Mouse (Mus musculus) adrenal gland, postnatal 10 days (tissue): ENCODE data around the gene Pdap1. TPM values are rescaled to one million over a fixed set of nuclear protein-coding genes. Genes with fewer than 3 reads are reported as not detected.
"Not testable (repeated sequence)": the region's sequence is repeated elsewhere in the genome, so short reads cannot be mapped to it uniquely, and the experiment has no call there.

Experiments
- DNase-seq: peaks from one replicate; pipeline ENCODE4 v3.0.0; 2021; ENCODE audit warnings: mixed read lengths
- total RNA-seq, 2 experiments: library from RNA; stranded (reverse); gene quantifications; 2 replicates each; pipeline ENCODE4 v1.2.3; 2021

Pdap1 gene
- total RNA-seq, 2 experiments from 2014 or later: 74.5 to 80.9 TPM

DNA sequence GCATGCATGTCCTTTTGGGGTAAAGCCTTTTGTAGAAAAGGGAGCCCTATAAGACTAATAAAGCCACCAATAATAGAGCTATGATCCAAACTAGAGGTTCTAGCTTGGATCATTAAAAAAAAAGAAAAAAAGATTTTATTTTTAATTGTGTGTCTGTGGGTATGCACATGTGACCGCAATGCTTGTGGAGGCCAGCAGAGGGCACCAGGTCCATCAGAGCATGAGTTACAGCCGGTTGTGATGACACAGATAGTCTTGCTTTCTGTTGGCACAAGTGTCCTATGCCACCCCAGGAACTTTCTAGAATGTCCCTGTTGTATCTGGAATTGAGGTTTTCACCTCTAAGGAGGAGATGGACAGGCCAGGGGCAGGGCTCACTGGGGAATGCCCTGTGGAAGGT lies 20.7 kb downstream of the Pdap1 start:
- DNase-seq: no peak

DNA sequence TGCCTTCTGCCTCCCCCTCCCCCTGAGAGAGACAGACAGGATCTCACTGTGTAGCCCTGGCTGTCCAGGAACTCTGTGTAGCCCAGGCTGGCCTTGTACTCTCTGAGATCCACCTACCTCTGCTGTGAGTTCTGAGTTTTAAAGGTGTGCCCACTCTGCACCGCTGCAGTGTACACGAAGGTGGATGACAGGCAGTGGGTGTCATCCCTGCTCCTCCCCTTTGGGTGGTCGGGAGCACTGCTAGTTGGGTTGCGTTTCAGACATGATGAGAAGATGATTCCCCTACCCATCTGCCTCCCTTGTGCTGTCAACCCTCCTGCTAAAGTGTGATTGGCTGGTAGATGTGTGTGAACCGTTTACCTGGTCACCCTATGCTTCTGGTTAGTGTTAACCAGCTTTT lies 21.6 kb downstream of the Pdap1 start:
- no peak for DNase-seq

DNA sequence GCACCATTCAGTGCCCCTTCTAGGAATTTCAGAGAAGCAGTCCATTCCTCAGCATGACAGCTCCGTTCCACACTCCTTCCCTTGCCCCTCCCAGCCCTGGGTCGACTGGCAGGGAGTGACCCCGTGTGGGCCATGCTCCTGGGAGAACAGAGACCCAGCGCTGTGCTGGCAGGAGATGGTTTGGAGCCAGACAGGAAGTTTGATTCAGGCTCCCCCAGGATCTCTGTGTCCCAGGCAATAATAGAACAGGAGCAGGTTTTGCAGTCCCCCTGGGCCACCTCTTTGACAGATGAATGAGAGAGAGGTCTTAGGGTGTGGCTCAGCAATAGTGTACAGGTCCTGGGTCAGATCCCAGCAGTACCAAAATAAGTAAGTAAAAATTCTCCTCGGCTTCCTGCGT lies 22.0 kb downstream of the Pdap1 start:
- DNase-seq: peak; percentile 36

DNA sequence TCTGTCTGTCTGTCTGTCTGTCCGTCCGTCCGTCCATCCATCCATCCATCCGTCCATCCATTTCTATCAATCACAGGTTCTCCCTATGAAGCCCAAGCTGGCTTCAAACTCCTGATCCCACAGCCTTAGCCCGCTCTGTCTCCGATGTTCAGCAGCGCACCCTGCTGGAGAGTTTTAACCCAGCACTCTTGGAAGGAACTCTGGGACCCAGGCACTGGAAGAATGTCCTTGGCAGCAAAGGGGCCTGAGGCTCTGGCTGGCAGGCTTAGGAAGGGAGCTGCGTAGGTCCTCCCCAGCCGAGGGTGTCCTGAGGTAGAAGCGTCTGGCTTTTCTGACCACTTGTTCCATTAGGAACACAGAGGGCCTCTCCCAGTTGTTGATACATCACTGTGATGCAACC lies 23.1 kb downstream of the Pdap1 start:
- DNase-seq: peak; percentile 87

DNA sequence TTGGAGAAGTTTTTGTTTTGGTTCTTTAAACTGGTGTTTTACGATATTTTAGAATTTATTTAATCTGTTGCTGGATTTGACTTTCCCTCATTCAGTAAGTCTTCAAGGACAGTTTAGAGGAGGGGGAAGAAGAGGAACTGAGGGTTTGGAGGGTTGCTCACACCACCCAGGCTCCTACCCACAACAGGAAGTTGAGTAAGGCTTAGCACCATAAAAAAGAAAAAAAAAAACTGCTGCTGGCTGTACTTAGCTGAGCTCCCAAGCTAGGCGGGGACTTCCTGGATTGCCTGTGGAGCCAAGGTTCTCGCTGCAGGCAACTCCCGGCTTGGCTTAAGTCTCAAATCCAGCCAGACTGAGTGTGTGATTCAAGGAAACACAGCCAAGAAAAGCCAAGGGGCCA lies 23.7 kb downstream of the Pdap1 start:
- DNase-seq: peak; percentile 76

DNA sequence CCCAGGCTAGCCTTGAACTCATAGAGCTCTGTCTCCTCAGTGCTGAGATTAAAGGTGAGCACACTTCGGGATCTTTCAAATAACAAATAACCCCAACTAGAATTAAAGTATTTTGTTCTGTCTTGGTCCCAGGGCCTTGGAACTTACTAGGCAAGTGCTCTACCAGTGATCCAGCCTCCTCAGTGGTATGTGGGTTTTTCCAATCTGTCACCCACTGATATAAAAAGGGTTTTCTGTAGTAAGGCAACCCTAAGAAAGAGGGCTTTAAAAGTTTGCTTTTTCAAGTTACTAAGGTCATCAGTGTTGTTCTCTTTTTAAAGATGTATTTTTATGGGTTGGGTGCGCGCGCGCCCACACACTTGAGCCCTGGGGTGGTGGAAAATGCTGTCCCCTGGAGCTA lies 24.3 kb downstream of the Pdap1 start:
- DNase-seq: no peak

DNA sequence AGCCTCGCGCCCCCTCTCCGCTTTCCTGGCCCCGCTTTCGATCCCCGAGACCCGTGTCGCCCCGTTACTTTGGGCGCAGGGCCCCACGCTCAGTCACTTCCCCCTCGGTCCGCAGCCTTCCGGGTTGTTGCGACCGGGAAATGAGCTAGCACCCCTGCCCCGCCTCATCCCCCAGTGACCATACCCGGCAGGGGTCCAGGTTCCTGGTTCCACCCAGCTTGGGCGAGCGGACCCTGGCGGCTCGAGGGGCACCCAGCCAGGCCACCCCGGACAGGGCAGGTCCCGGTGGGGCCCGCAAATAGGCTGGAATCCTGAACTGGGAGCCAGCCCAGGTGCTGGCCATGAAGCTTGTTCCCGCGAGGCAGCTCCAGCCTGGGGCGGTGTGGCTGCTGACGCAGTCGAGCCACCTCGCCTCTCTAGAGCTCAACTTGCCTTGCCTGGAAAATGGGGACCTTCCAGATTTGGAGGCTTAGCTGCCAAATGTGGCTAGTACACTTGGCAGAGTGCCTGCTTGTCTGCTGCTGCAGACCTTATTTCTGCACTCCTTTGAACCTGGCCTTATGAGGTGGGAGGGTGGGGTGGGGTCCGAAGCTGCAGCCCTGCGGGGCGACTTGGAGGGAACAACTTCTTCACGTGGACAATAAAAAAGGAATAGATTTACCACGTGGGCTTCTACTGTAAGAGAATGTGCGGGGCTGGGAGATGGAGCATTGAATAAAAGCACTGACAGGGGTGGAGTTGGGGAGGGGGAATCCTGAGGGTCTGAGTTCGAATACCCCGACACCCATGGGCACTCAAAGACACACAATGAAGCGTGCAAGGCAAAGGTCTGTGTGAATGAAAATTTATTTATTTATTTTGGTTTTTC lies 25.2 kb downstream of the Pdap1 start:
- DNase-seq: peak; percentile 82

DNA sequence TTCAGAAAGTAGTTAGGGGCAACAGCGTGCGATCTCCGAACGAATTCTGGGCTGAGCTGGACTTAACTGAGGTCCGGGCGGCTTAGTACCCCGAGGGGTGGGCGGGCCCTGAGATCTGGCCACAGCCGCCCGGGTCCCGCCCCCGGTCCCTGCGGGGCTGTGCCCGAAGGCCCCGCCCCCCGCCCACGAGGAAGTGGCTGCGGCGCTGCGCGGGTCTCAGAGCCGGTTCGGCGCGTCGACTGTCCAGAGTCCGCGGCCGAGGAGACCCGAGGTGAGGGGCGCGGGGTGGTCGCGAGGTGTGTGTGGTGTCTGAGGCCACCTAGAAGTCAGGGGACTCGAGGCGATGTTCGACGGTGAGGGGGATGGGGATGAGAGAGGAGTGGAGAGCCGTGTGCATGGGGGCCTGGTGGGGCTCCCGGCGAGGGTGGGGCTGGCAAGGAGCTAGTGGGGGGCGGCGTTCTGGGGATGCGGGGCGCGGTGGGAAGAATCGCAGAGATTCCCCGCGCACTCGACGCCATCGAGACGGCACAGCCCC lies 25.9 kb downstream of the Pdap1 start, which contains the start of gene Arpc1b:
Gene Arpc1b, plus strand, starts transcription at position 145 of the 535 bp plus-strand sequence.
- DNase-seq: peak; percentile 90

DNA sequence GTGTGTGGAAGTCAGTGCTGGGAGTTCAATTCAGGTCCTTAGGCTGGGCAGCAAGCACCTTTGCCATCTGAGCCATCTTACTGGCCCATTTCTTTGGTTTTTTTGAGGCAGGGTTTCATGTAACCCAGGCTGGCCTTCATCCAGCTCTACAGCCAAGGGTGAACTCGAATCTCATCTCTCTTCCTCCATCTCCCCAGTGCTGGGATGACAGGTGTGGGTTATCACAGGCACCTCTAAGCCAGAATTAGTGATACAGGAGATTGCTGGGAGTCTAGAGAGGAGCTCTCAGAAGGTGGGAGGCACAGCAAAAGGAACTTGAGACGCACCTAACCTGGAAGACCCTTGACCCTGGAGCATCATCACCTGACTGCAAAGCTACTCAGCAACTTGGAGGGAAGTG lies 26.6 kb downstream of the Pdap1 start:
- no peak for DNase-seq

DNA sequence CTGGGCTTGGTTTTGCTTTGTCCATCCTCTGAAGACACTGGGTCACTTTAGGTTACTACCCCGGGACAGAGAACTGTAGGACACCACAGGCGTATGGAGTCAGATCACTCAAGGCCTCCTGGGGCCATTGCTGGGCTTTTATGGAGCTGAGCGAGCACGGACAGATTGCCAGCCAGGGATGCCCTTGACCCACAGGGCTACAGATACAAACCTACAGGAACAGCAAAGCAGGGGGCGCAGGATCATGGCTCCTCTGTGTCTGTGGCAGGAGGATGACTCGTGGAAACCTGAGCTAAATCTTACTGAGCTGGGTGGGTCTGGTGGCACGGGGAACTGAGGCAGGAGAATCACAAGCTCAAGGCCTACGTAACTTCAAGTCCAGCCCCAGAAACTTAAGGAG lies 27.5 kb downstream of the Pdap1 start:
- DNase-seq: peak; percentile 43

DNA sequence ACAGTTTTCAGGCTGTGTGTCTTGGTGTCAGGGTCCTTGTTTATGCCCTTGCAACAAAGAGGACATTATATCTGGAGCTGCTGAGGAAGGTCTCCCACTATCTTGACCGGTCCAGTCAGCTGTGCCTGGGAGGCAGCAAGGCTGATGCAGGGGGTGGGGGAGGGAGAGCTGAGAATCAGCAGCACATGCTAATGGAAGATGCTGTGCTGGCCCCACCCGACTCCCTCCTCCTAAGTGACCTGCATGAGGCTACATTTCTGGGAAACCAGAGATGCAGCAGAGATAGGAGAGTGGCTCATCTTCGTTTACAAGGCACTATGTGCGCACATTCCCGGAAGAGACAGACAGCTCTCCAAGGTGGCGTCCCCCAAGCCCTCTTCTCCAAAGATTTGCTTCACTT lies 29.6 kb downstream of the Pdap1 start:
- no peak for DNase-seq

DNA sequence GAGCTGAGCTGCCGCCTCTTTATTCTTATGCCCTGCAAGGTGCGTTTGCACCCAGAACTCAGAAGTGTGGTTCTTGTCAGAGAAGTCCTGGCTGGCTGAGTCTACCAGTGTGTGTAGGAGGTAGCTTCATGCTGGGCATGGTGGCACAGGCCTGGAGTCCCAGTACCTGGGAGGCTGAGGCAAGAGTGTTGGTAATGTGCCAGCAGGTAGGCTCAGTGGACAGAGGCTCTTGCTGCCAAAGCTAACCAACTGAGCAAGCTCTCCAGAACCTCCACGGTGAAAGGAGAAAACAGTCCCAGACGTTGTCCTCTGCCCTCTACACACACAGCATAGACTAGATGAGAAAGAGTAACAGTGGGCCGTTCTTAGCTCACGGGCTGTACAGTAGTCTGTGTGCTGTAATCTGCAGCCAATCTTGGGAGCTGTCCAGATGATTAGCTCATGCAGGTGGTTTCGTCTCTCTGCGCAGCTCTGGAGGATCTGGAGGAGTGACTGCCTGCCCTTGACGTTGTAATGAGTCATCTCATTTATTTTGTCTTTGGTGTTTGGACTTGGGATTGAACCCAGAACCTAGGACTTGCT lies 34.3 kb downstream of the Pdap1 start:
- DNase-seq: peak; percentile 42

DNA sequence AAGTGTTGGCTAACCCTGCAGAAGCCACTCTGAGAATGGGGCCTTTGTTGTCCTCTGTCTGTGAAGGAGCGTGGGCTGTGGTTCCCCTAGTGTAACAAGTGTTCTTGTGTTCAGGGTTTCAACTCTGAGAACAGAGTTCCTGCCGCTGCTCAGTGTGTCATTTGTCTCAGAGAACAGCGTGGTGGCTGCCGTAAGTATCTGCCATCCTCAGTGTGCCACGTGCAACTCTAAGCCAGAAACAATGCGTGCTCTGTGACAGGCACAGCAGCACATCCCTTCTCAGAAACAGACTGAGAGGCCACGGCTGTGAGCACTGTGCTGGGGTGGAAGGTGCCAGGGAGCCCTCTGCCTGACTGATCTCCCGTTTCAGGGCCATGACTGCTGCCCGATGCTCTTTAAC lies 35.7 kb downstream of the Pdap1 start:
- no peak for DNase-seq

DNA sequence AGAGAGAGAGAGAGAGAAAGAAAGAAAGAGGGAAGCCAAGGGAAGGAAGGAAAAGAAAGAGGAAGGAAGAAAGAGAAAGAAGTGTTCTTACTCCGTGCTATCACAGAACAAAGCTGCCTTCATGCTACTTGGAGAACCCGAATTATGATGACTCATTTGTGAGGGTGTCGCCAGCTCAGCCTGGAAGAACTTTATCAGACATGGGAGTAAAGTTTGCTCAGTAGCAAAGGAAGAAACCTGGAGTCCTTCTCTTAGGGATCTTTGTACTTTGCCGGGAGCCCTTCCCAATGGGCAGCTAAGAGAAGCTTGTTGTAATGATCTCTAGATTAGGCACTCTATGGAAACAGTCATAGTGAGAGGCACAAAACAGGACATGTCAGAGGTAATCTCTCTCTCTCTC lies 37.3 kb downstream of the Pdap1 start:
- no peak for DNase-seq

DNA sequence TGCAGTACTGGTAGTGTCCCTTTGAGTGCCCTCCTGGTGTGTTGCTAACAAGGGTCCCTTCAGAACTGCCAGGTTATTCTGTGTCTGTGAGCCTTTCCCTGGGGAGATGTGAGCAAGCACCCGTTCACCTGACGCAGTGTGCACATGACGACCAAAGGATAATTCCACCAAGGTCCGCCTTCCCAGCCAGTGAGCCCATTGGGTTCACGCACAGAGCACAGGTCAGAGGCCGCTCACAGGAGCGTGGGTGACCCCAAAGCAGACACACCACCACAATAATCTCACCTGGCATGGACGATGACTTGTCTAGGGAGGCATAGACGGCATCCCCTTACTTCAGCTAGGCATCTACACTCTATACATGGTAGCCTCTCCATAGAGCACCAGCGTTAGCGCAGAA lies 38.6 kb downstream of the Pdap1 start:
- DNase-seq: not testable (repeated sequence)

DNA sequence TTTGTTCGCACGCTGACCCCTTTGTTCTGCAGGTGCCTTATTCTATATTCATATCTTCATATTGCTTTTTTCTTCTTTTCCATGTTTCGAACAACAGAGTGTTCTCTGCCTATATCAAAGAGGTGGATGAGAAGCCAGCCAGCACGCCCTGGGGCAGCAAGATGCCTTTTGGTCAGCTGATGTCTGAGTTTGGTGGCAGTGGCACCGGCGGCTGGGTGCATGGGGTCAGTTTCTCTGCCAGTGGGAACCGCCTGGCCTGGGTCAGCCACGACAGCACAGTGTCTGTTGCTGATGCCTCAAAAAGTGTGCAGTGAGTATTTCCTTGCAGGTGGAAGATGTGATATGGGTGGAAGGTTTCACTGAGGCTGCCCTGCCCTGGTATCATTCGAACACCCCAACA lies 39.1 kb downstream of the Pdap1 start:
- DNase-seq: no peak

DNA sequence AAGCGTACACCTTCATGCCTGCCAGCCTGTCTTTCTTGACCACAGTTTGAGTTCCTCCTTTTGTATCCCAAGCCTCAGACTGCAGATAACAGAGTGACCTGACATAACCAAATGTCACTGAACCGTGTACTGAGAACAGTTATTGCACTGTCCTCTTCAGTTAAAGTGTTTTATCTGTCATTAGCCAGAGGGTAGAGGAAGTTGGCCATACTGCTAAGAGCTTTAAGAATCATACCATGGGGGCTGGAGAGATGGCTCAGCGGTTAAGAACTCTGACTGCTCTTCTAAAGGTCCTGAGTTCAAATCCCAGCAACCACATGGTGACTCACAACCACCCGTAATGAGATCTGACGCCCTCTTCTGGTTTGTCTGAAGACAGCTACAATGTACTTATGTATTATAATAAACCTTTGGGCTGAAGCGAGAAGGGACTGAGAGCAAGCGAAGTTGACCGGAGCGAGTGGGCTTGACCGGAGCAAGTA lies 41.7 kb downstream of the Pdap1 start:
- no peak for DNase-seq

DNA sequence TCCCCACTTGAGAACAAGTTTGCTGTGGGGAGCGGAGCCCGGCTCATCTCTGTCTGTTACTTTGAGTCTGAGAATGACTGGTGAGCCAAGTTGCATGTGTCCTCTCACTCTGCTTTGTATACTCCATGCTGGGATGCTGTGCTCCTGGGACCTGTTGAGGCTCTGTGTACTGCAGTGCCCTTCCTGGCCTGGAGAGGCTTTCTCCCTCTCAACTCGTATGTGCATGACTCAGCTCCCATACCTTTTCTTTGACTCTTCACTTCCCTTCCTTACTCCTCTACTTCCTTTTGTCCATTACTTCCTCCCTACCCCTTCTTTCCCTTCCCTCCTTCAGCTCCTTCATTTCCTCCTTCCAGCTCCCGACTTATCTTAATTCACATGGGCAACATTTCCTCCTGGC lies 43.8 kb downstream of the Pdap1 start:
- DNase-seq: no peak

DNA sequence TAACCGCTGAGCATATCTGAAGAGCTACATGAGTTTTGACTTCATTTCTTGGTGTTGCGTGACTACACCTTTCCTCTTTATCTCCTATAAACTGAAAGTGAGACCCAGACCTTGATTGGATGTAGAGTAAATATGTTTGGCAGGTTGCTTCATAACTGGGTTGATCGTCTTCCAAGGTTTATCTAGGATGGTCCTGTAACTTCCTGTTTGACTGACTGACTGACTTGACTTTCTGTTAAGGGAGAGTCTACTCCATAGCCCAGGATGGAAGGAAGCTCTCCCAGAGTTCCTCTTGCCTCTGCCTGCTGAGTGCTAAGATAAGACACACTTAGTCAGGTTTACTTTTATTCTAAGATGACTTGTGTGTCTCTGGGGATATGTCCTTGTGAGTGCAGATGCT lies 50.2 kb downstream of the Pdap1 start:
- DNase-seq: no peak

DNA sequence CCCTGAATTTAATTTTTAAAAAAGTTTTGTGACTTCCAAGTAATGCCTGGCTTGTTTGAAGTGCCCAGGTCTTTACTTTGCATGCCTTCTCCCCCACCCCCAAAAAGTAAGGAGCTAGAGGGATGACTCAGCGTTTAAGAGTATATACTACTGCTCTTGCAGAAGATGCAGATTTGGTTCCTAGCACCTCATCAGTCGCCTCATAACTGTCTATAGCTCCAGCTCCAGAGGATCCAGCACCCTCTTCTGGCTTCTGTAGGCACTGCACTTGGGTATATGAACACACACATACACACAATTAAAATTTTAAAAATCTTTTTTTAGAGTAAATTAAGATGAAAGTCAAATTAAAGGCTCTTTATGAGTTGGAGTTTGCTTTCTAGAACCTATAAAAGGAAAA lies 51.9 kb downstream of the Pdap1 start:
- DNase-seq: no peak

DNA sequence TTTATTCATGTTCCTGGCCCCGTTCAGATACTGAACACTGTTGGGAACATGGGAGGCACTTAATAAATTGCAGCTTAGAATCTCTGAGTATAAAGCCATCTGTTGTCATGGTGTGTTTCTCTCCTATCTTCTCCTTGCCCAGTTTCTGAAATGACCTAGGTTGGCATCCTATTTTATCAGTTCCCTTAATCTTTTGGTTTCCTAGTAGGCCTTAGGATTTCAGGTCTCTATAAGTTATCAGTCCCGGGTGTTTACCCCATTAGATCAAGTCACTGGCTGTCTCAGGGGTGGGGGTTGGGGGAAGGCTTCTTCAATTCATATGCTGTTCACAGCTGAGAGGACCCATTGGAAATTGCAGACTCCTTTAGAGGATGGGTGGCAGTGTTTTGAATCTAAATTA lies 55.2 kb downstream of the Pdap1 start:
- DNase-seq: no peak

DNA sequence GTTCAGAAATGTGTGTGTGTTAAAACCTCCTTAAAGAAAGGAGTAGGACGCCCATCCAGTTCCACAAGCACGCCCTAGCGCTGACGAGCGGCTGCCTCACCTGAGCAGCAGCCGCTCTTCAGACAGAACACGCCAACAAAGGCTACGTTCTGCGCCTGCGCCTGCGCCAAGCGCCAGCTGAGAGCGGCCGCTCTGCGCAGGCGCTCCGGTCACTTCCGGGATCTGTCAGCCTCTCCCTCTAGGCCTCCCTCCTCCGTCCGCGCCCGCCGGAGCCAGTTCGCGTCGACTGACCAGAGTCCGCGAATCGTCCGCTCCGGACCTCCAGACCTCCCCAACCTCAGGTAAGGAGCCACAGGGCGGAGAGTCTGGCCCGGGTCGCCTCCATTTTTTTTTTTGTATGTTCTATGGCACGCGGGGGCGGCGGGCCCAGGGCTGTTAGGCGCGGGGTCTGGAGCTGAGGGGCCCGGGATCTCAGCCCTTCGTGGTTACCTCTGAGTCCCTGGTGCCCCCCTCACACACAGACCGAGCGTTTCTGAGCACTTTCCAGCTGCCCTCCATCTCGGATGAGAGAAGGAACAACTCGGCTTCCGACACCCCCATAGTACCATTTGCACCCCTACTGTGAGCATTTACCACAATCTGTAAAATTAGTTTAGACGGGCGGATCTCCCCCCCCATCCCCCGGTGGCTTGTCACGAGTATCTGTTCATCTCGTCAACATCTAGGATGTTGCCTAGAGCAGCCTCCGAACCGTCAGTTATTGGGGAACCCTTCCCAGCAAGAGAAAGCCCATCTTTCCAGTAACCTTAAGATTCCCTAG lies 56.2 kb downstream of the Pdap1 start, which contains the start of the genes Arpc1a and Kpna7:
Gene Arpc1a, plus strand, starts transcription at position 199 of the 820 bp plus-strand sequence.
Gene Kpna7, minus strand, starts transcription at position 399 of the 820 bp plus-strand sequence.
- DNase-seq: peak; percentile 97
